Mouse (Mus musculus): ENCODE data around the gene Ypel4.
"Not testable (repeated sequence)": the region's sequence is repeated elsewhere in the genome, so short reads cannot be mapped to it uniquely, and the experiment has no call there.

The Ypel4 gene

DNA sequence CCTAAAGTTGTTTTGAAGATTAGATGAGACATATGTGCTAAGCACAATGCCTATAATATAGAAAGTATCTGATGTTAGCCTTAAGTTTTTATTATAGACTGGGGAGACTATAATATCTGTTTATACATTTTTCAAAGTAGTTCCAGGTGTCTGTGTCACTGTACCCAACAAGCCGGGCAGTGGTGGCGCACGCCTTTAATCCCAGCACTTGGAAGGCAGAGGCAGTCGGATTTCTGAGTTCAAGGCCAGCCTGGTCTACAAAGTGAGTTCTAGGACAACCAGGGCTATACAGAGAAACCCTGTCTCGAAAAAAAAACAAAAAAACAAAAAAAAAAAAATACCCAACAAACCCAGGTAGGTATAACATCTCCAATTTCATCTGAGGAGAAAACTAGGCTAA is 5.7 kb upstream of the Ypel4 start:
- DNase-seq (ENCODE audit: low spot score), result not testable (repeated sequence)

DNA sequence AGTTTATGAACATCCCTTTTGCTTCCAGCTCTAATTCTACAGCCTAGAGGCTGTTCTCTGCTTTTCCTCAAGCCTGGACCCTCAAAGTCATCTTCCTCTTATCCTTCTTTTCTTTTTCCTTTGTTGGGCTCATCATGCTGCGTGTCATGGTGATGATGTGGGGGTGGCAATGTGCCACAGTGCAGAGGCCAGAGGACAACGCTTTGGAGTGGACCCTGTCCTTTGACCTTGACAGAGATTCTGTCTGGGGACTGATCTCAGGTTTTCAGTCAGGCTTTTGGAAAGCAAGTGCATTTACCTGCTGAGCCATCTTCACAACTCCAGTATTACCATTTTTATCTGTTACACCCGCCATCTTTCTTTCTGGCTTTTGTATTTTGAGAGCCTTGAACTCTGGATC is 2.7 kb upstream of the Ypel4 start:
- DNase-seq (ENCODE audit: low spot score), result no peak

DNA sequence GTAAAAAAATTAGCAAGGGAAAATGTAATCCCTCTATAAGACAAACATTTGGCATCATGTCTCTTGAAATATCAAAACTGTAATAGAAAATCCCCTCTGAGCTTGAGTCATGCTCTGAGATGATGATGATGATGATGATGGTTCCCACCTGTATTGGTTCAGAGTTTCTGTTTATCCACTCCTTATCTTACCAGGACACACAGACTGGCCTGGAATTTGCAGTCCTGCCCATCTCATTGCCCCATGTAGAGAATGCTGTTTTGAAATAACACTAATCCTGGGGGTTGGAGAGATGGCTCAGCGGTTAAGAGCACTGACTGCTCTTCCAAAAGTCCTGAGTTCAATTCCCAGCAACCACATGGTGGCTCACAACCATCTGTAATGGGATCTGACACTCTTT is 1.5 kb upstream of the Ypel4 start:
- DNase-seq (ENCODE audit: low spot score), result no peak

DNA sequence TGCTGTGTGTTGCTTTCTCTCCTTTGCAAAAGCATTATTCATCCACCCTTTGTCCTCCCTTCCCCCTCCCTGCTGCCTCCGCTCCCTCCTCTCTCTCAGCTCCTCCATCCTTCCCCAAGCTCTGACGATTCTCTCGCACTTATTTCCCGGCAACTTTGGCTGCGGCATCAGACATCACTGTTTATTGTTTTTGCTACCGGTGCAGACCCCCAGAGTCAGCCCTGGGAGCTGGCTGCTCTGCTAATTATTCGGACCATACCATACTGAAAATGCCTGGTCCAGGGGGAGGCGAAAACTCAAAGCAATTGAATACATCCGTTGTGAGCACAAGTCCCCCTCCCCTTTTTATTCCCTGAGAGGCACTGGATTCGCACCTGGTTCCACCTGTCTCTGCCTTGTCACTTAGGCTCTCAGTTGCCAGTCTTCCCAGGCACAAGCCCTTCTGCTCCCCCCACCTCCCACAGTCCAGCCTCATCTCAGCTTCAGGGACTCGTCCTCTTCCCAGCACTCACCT is 550 bp downstream of the Ypel4 start:
- DNase-seq (ENCODE audit: low spot score), result no peak

DNA sequence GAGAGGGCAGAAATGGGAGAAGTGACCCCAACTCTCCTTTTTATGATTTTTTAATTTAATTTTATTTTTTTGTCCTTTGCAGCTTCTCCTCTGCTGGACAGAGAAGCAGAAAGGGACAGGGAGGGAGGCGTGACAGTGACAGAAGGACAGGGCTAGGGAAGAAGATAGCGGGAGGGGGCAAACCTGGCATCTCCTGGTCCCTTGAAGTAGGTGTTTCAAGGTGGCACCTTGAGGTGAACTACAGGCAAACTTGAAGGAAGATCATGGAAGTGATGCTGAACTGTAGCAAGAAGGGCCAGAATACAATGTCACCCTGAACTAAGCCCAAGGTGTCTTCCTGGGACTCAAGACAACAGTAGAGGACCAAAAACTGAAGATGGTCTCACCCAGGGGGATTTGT is 1.1 kb downstream of the Ypel4 start:
- no peak for DNase-seq (ENCODE audit: low spot score)

DNA sequence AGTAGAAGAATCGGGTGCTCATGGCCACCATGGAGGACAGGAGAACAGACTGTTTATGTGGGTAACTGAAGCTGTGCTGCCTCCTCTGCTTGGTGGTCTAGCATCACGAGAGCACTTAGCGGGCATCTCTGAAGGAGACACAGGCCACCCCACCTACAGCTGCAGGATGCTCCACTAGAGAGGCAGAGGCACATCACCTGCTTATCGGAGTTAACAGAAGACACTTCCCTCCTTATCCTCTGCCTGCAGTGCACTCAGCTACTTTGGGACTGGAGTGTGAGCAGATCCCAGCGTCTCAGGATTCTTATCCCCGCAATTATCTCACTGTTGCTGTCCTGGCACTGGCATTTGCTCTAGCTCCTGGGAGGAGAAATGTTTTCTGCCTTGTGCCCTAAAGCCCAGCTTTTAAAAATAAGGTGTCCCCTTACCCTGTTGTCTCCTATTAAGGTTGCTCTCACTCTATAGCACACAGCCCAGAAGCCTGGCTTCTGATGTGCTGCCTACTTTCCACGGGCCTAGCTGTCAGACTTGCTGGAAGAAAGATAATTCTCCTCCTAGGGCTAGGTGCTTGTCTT is 1.6 kb downstream of the Ypel4 start:
- DNase-seq (ENCODE audit: low spot score), result no peak

DNA sequence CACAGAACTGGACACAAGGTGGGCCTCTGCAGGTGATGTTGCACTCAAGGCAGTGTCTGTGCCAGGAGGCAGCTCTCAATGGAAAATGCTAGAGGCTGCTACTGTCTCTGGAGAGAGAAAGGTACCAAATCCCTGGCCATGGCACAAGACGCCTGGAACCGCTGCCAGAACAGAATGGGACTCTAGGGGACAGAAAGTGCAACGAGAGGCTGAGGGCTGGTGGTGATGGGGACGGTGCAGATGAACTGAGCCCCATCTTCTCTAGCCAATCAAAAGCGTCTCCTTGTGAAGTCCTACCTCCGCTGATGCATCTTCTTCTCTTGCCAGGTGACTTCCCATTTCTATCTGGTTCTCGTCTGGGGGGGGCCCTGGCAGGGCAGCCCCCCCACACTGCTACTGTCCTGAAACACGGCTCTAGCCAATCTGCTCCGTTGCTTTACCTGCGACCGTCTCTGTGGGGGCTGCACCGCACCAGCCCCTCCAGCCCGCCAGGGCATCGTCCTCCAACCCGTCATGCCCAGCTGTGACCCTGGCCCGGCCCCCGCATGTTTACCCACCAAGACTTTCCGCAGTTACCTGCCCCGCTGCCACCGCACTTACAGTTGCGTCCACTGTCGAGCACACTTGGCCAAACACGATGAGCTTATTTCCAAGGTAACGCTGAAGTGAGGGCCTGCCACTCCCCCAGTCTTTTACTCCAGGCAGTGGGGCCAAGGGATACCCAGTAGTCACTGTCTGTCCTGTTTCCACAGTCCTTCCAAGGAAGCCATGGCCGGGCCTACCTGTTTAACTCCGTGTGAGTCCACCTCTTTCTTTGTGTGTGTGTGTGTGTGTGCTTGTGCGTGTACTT is 2.7 kb downstream of the Ypel4 start:
- no peak for DNase-seq (ENCODE audit: low spot score)

DNA sequence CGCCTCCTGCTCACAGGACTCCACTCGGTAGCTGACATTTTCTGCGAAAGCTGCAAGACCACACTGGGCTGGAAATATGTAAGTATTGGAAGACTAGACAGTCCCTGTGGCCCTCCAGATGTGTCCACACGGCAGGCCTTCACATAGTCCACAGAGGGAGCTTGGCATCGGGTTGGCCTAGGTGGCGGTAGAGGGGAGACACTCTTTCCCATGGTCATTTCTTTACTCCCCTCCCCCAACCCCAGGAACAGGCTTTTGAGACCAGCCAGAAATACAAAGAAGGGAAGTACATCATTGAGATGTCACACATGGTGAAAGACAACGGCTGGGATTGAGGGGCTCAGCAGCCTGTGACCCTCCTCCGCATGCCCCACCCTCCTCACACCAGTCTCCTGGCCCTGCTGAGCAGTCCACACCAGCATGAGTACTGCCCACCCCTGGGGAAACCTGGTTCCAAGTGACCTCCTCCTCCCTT is 3.6 kb downstream of the Ypel4 start:
- DNase-seq (ENCODE audit: low spot score), result no peak

DNA sequence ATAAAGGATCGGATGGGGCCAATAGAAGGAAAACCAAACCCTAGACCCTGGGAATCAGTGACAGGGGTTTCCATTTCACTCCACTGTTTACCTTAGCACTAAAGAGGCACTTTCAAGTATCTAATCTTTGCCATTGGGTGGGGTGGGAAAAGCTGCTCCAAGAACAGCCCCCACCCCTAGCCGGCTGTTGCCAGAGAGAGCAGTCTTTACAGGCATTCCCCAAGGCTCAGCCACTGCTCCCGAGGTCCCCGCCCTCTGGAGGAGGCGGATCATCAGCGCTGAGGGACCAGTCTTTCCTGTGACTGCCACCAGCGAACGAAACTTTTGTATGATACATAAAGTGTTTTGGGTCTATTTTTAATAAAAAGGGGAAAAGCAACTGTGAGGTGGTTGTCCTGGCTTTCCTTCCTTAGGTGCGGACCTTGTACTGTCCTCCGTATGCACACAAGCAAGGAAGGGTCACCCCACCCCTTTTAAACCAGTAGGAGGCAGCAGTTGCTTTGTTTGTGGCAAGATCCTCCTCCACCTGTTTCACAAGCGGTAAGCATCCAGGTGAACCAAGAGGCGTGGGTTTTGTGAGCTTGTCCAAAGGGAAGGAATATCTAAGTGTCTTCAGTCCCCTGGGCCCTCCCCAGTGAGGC is 4.5 kb downstream of the Ypel4 start:
- DNase-seq (ENCODE audit: low spot score), result no peak

DNA sequence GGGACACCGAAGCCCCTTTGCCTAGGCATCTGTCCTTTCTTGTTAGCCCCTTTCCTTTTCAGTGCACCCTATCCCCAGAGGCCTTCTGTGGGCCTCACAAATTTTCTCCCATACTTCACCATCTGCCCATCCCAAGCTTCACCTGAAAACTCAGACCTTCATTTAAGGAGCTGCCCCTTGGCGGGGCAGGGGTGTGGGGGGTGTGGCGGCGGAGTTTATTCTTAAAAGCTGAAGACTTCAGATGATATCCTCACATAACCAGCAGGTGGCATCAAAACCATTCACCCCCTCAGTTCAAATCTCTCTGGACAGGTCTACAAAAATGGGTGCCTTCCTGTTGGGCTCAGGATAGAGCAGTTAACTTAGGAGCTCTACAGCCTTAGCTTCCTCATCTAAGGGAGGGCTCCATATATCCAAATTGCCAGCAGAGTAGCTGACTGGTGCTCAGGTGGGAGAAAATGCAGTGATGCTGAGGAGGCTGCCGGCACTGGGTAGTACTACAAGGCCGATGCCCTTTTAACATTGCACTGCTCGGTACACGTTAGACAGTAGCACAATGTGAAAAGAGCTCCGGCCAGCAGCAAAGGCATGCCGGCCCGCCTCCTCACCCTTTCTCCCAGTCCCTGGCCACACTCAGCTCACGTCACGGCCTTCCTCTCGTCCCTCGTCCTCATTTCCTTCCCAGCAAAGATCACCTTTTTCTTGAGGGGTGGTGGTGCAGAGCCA is 6.9 kb downstream of the Ypel4 start:
- DNase-seq (ENCODE audit: low spot score), result peak; percentile 51

DNA sequence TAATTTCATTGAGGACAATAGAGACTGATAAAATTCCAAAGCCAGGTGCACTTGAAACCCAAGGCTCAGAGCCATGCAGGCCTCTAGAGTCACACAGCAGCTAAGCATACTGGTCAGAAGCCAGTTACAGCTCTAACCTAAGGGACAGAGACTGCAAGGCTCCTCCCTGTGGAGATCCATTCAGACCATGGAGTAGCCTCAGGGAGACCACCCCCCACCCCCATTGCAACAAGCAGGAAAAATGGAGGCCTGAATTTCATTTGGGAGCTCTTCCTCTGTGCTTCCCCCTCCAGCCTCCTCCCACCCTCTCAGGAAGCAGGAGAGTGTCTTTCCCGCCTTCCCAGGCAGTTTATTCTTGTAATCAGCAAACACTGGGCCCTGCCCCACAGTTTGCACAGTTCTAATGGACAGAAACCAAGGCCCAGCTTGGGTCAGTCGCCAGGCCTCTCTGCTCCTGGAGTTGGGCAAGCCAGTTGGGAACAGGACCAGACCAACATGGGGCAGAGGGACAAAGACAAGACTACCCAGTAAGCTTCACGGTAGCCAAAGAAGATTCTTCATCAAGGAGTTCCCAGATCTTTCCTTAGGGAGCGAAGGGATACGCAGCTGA is 8.1 kb downstream of the Ypel4 start:
- peak; percentile 95 for DNase-seq (ENCODE audit: low spot score)

DNA sequence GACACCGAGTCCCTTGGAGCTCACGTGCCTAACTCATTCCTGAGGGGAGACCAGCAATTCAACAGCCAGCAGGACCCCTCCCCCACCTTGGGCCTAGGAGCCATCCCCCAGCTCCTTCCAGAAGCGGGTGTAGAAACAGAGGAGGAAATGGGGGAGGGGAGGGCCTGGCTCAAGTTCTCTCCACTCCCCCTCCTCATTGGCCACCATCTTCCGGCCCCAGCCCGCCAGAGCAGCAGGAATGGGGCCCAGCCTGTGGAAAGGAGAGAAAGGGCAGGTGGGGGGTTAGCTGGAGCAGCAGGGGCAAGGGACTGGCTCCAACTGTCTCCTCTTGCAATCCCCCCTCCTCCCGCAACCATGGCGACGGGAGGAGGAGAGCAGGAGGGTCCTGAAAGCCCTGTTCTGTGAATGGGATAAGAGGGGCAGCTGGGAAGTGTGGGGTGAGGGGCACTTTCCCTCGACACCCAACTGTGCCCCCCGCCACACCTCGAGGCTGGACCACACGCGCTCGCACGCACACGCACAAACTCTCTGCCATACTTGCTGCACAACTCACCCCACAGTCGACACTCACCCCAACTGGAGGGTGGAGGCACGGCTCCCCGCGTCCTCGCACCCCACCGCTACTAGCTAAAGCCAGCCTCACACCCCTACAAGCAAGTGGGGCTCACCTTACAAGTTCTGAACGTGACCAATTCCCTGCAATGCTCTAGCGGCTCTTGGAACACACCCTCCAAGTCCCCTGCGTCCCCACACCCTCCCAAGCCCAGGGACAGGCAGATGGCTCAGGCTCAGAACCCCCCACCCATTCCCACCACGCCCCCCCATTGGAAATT is 8.8 kb downstream of the Ypel4 start:
- DNase-seq (ENCODE audit: low spot score), result peak; percentile 33

DNA sequence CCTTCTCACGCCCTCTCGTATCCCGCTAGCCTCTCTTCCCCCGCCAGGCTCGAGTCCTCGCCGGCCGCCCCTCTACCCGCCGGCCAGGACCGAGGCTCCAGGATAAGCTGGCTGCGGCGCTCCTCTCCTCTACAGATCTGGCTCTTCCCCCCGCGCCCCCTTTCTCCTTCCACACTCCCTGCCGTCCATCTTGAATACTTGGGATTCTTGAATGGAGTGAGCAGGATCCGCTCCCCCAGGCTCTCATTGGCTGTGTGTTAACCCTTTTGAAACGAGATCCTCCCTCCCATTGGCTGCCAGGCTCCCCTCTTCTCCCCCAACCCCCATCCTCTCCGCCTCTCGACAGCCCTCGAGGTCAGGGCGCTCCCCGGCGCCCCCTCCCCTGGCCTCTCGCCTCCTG is 9.7 kb downstream of the Ypel4 start, which contains the start of gene Gm19426:
Gm19426 (minus strand) TSS at position 95 of the 400 bp plus-strand sequence.
- DNase-seq (ENCODE audit: low spot score), result peak; percentile 90

DNA sequence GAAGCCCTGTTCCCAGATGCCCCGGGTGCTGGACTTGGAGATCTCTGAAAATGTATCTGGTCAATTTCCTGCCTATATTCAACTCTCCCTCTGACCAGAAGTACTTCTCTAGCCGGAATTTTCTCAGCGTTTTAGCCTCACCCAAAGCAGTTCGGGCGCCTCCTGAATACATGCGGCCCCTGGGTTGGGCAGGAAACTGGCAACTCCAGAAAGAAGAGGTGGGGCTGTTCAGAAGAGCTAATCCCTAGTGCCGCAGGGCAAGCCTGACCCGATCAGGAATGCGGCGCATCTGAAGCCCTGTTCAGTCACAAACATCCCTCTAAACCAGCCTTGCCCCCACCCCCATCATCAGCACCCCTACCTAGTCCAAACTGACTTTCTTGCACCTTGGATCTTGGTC is 10.3 kb downstream of the Ypel4 start:
- no peak for DNase-seq (ENCODE audit: low spot score)

DNA sequence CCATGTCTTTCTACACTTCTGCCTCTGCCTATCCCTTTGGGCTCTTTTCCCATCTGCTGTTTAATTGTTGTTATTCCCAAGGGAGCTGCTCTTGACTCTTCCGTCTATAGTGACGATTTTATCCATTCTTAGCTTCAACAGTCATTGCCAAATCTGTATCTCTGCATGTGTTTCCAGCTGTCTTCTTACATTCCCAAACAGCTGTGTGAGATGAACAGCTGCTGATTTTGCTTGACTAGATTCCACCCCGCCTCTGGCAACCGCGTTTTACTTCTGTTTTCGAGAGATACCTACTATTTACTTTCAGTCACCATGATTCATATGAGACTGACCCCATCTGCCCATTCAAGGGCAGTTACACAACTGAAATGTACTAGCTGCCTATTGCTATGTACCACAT is 16.3 kb downstream of the Ypel4 start:
- no peak for DNase-seq (ENCODE audit: low spot score)

DNA sequence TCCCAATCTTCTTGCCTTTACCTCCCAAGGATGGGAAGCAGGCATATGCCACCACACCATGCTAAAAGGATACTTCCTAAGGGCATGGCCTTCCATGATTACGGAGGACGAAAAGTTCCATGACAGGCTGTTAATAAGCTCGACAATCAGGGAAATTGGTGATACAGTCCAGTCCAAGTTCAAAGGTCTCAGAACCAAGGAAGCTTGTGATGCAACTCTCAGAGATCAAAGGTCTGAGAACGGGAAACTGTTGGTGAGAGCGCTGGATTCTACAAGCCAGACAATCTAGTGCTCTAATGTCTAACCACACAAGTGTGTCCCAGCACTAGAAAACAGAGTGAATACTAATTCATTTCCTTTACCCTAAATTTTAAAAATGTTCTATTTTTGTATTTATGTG is 22.4 kb downstream of the Ypel4 start:
- no peak for DNase-seq (ENCODE audit: low spot score)

DNA sequence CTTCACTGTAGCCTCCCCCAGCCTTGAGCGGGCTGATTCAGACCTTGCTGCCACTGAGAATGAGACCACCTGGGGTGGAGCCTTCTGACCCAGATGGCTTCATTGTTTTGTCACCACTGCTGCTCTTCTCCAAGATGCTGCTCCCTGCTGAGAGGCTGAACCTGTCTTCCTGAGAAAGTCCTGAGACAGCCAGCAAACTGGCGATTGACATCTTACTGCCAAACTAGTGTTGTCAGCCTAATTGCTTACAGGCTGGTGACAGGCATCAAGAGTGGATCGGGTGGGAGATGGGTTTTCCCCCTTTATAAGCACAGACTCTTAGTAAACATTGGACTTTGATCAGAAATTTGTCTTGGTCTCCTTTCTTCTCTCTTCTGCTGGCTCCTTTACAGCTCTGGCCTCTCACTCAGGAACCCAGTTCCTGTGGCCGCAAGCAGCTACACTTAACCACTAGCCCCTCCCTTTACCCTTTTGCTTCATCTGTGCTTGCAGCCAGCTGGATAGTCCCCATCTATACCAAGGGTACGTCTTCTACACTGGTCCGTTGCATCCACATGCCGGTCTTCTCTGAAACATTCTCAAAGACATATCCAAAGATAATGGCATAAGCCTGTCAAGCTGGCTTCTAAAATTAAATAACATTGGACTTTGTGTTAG is 23.3 kb downstream of the Ypel4 start:
- peak; percentile 77 for DNase-seq (ENCODE audit: low spot score)

DNA sequence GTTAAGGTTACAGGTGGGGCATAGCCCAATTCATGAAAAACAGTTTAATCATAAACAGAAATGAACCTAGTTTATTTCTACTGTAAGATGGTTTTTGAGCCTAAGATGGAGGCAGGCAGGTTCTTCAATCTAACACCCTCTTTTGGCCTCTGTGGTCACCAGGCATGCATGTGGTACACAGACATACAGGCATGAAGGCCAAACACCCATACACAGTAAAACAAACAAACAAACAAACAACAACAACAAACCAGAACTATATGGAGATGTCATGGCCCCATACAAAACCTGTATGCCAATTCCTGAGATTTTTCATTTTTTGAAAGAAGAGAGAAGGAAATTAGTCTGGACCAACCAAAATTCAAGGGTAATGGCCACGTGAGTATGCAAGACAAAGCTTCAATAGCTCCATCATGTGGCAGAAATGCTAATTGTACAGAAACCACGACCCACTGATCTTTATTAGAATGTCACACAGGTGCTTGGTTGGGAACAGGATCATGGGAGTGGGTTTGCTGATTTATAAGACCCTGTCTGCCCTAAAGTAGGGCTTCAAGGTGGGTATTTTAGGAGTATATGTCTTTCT is 24.8 kb downstream of the Ypel4 start:
- DNase-seq (ENCODE audit: low spot score), result peak; percentile 83

DNA sequence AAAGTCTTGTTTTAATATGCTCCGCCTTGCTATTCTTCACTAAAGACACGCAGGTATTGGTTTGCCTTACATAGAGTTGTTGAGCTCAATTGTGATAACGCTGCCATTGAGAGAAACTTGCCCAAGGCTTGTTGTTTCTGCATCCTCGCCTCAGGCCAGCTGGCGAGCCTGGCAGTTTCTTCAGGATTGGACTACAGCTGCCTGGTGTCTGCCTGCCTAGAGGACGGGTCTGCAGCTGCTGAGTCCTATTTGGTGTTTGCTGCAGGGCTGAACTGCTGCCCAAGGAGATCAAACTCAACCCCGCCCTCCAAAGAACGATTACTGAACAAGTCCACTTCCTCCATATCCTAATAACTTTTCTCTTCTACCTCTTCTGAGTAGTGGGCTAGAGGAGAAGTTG is 26.9 kb downstream of the Ypel4 start:
- DNase-seq (ENCODE audit: low spot score), result no peak

DNA sequence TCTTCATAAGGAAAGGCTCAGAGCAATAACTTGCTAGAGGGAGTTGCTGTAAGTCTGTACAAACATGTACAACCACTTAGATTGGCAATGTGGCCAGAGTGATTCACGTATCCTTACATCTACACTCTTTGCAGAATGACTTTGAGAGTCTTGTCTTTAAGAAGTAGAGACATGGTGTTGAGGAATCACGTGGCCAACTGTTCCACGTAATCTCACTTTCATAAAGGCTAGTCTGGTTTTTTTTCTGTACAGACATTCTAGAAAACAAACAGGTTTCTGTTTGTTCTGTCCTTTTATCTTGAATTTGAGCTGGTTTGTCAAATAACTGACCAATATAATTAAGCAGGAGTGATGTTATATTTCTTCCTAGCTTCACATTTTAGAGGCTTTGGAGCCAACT is 27.5 kb downstream of the Ypel4 start:
- no peak for DNase-seq (ENCODE audit: low spot score)

Measured in adipocyte (in vitro differentiated cells).